Mouse (Mus musculus): ENCODE data around the gene Neu2.

Gene Neu2

GRCm38 (mm10) chr1:87620211-87620668 is 110.6 kb downstream of the Neu2 start, which contains the start of gene Inpp5d:
Gene Inpp5d (plus strand): TSS chr1:87620312.
- no peak for DNase-seq (ENCODE audit: low spot score)

- no peak for DNase-seq (ENCODE audit: low spot score)
These were observed 111.0 kb downstream of the Neu2 start for GRCm38 (mm10) chr1:87620693-87621092.

- no peak for DNase-seq (ENCODE audit: low spot score)
These were observed 111.6 kb downstream of the Neu2 start for GRCm38 (mm10) chr1:87621146-87621857.

GRCm38 (mm10) chr1:87621858-87622279 is 112.2 kb downstream of the Neu2 start:
- no peak for DNase-seq (ENCODE audit: low spot score)

- DNase-seq (ENCODE audit: low spot score), result no peak
These were observed 114.4 kb downstream of the Neu2 start for GRCm38 (mm10) chr1:87623977-87624666.

- DNase-seq (ENCODE audit: low spot score), result no peak
These were observed 115.1 kb downstream of the Neu2 start for GRCm38 (mm10) chr1:87624826-87625225.

- no peak for DNase-seq (ENCODE audit: low spot score)
These were observed 115.8 kb downstream of the Neu2 start for GRCm38 (mm10) chr1:87625254-87626025.

GRCm38 (mm10) chr1:87626344-87626743 is 116.7 kb downstream of the Neu2 start:
- no peak for DNase-seq (ENCODE audit: low spot score)

- no peak for DNase-seq (ENCODE audit: low spot score)
These were observed 118.4 kb downstream of the Neu2 start for GRCm38 (mm10) chr1:87628085-87628484.

GRCm38 (mm10) chr1:87631584-87631983 is 121.9 kb downstream of the Neu2 start:
- no peak for DNase-seq (ENCODE audit: low spot score)

GRCm38 (mm10) chr1:87632163-87632562 is 122.5 kb downstream of the Neu2 start:
- DNase-seq (ENCODE audit: low spot score), result no peak

GRCm38 (mm10) chr1:87636716-87637117 is 127.0 kb downstream of the Neu2 start:
- DNase-seq (ENCODE audit: low spot score), result no peak

GRCm38 (mm10) chr1:87637121-87637877 is 127.6 kb downstream of the Neu2 start:
- no peak for DNase-seq (ENCODE audit: low spot score)

GRCm38 (mm10) chr1:87637878-87638600 is 128.3 kb downstream of the Neu2 start:
- DNase-seq (ENCODE audit: low spot score), result no peak

- no peak for DNase-seq (ENCODE audit: low spot score)
These were observed 130.0 kb downstream of the Neu2 start for GRCm38 (mm10) chr1:87639724-87640123.

GRCm38 (mm10) chr1:87640165-87640661 is 130.5 kb downstream of the Neu2 start:
- DNase-seq (ENCODE audit: low spot score), result no peak

- DNase-seq (ENCODE audit: low spot score), result no peak
These were observed 133.3 kb downstream of the Neu2 start for GRCm38 (mm10) chr1:87643016-87643415.

GRCm38 (mm10) chr1:87645041-87645440 is 135.4 kb downstream of the Neu2 start:
- DNase-seq (ENCODE audit: low spot score), result no peak

GRCm38 (mm10) chr1:87645748-87646147 is 136.1 kb downstream of the Neu2 start:
- DNase-seq (ENCODE audit: low spot score), result no peak
